Mouse (Mus musculus) CH12.LX (cell line): ENCODE results near the gene Crip1. TPM values are rescaled to one million over a fixed set of nuclear protein-coding genes. Genes with fewer than 3 reads are reported as not detected.

Experiments
- DNase-seq: peaks from one replicate; pipeline ENCODE4 v3.0.0-alpha.2; 2013; ENCODE audit errors: extremely low read depth
- H3K27ac ChIP-seq: 2 replicates; pipeline ENCODE4 v1.5.1; 2012; ENCODE audit warnings: low read depth, mild to moderate bottlenecking, control low read depth, moderate library complexity; ENCODE audit not compliant: insufficient read depth
- H3K27me3 ChIP-seq: replicated peaks from 2 replicates; pipeline ENCODE3; 2012; ENCODE audit warnings: inconsistent platforms
- H3K36me3 ChIP-seq, 2 experiments: replicated peaks in 1 of 2; 2 replicates each; pipeline versions ENCODE3 to v1.6.1; 2012; ENCODE audit warnings: inconsistent platforms in 1 of 2, low read length in 1 of 2, mild to moderate bottlenecking in 1 of 2, mixed read lengths in 1 of 2, moderate library complexity in 1 of 2; ENCODE audit not compliant: control insufficient read depth in 1 of 2, insufficient read depth in 1 of 2
- H3K4me1 ChIP-seq, 2 experiments: 2 replicates each; pipeline ENCODE4 v1.6.1; 2012; ENCODE audit warnings: inconsistent platforms in 1 of 2, moderate library complexity in 1 of 2; ENCODE audit not compliant: insufficient read depth in 2 of 2, control insufficient read depth in 1 of 2
- H3K4me2 ChIP-seq: 2 replicates; pipeline ENCODE4 v1.6.1; 2012; ENCODE audit warnings: low read depth, mild to moderate bottlenecking, control low read depth; ENCODE audit not compliant: poor library complexity, insufficient read depth, severe bottlenecking
- H3K4me3 ChIP-seq, 3 experiments: fragments of 150-350 bp in 1 of 3; sonication (generic) in 1 of 3; replicated peaks in 1 of 3; 2 replicates each; pipeline versions ENCODE3 to v1.5.1; 2011 to 2012; ENCODE audit warnings: low read depth in 2 of 3, low read length in 2 of 3, mild to moderate bottlenecking in 2 of 3, moderate library complexity in 2 of 3, control low read depth in 1 of 3, improper control_type of control experiment in 1 of 3, inconsistent platforms in 1 of 3, mixed read lengths in 1 of 3; ENCODE audit not compliant: poor library complexity in 1 of 3
- H3K79me2 ChIP-seq: replicated peaks from 2 replicates; pipeline ENCODE4 v1.6.1; 2012; ENCODE audit warnings: mild to moderate bottlenecking, moderate library complexity; ENCODE audit not compliant: control insufficient read depth, poor library complexity, insufficient read depth, severe bottlenecking; ENCODE audit errors: extremely low read depth
- H3K9ac ChIP-seq: 2 replicates; pipeline ENCODE4 v1.6.1; 2012; ENCODE audit warnings: low read depth, mild to moderate bottlenecking, control low read depth, moderate library complexity; ENCODE audit not compliant: insufficient read depth
- H3K9me3 ChIP-seq: replicated peaks from 2 replicates; pipeline ENCODE3; 2012; ENCODE audit warnings: low read length, inconsistent platforms, mixed read lengths
- CHD1 ChIP-seq: IDR thresholded peaks from 2 replicates; pipeline ENCODE4 v1.6.1; 2012; ENCODE audit warnings: low read depth, low read length, improper control_type of control experiment, inconsistent platforms
- CHD2 ChIP-seq: IDR thresholded peaks from 2 replicates; pipeline ENCODE4 v1.6.1; 2011; ENCODE audit warnings: low read length, improper control_type of control experiment
- CTCF ChIP-seq, 2 experiments: IDR thresholded peaks in 1 of 2; conservative IDR thresholded peaks in 1 of 2; 2 replicates each; pipeline ENCODE4 v1.5.1; 2011 to 2012; ENCODE audit warnings: low read depth in 2 of 2, low read length in 2 of 2, improper control_type of control experiment in 1 of 2, inconsistent platforms in 1 of 2, mild to moderate bottlenecking in 1 of 2, moderate library complexity in 1 of 2
- ELF1 ChIP-seq: IDR thresholded peaks from 2 replicates; pipeline ENCODE4 v1.6.1; 2014; ENCODE audit warnings: low read depth, mild to moderate bottlenecking, inconsistent platforms, low read length, improper control_type of control experiment
- EP300 ChIP-seq: IDR thresholded peaks from 2 replicates; pipeline ENCODE4 v1.6.1; 2011; ENCODE audit warnings: low read length, improper control_type of control experiment
- GABPA ChIP-seq: IDR thresholded peaks from 2 replicates; pipeline ENCODE4 v1.6.1; 2012; ENCODE audit warnings: low read depth, low read length, improper control_type of control experiment, inconsistent platforms; ENCODE audit not compliant: insufficient replicate concordance
- HCFC1 ChIP-seq: IDR thresholded peaks from 2 replicates; pipeline ENCODE4 v1.6.1; 2012; ENCODE audit warnings: low read depth, mild to moderate bottlenecking, inconsistent platforms, low read length, improper control_type of control experiment
- JUN ChIP-seq: IDR thresholded peaks from 2 replicates; pipeline ENCODE4 v1.6.1; 2011; ENCODE audit warnings: low read depth, mild to moderate bottlenecking, low read length, improper control_type of control experiment, moderate library complexity; ENCODE audit not compliant: insufficient read depth
- MEF2A ChIP-seq: IDR thresholded peaks from 2 replicates; pipeline ENCODE4 v1.6.1; 2014; ENCODE audit warnings: low read depth, mild to moderate bottlenecking, inconsistent platforms, low read length, improper control_type of control experiment, borderline replicate concordance
- MXI1 ChIP-seq: IDR thresholded peaks from 2 replicates; pipeline ENCODE4 v1.6.1; 2011; ENCODE audit warnings: mild to moderate bottlenecking, low read depth, low read length, improper control_type of control experiment
- MYC ChIP-seq: IDR thresholded peaks from 2 replicates; pipeline ENCODE4 v1.6.1; 2011; ENCODE audit warnings: low read depth, mild to moderate bottlenecking, improper control_type of control experiment, low read length
- NRF1 ChIP-seq: IDR thresholded peaks from 2 replicates; pipeline ENCODE4 v1.6.1; 2014; ENCODE audit warnings: low read depth, mild to moderate bottlenecking, inconsistent platforms, low read length, improper control_type of control experiment, moderate library complexity
- POLR2A ChIP-seq: IDR thresholded peaks from 2 replicates; pipeline ENCODE4 v1.6.1; 2011; ENCODE audit warnings: low read depth, mild to moderate bottlenecking, improper control_type of control experiment, low read length
- TBP ChIP-seq: conservative IDR thresholded peaks from 2 replicates; pipeline ENCODE4 v1.6.1; 2011; ENCODE audit warnings: low read depth, low read length, improper control_type of control experiment
- TCF12 ChIP-seq: IDR thresholded peaks from 2 replicates; pipeline ENCODE4 v1.6.1; 2014; ENCODE audit warnings: low read depth, mild to moderate bottlenecking, inconsistent platforms, low read length, improper control_type of control experiment
- UBTF ChIP-seq: IDR thresholded peaks from 2 replicates; pipeline ENCODE4 v1.6.1; 2012; ENCODE audit warnings: low read depth, mild to moderate bottlenecking, inconsistent platforms, low read length, improper control_type of control experiment, moderate library complexity
- USF2 ChIP-seq: conservative IDR thresholded peaks from 2 replicates; pipeline ENCODE4 v1.6.1; 2011; ENCODE audit warnings: low read depth, low read length, improper control_type of control experiment
- ZC3H11A ChIP-seq: IDR thresholded peaks from 2 replicates; pipeline ENCODE4 v1.6.1; 2012; ENCODE audit warnings: low read depth, mild to moderate bottlenecking, inconsistent platforms, low read length, improper control_type of control experiment
- ZKSCAN1 ChIP-seq: IDR thresholded peaks from 2 replicates; pipeline ENCODE4 v1.6.1; 2012; ENCODE audit warnings: low read depth, inconsistent platforms, low read length, improper control_type of control experiment, borderline replicate concordance
- dilution Hi-C: fragments of 300-500 bp; cut with MboI; formaldehyde crosslinking; loops from 2 replicates; pipeline ENCODE4 v1.14.3; 2020; ENCODE audit warnings: low sequenced_read_pairs; ENCODE audit not compliant: extremely low pct_unique_long_range_greater_than_20kb, extremely low pct_ligation_motif_present
- in situ Hi-C: fragments of 300-500 bp; cut with MboI; formaldehyde crosslinking; loops from 3 replicates; pipeline ENCODE4 v1.14.3; 2019; ENCODE audit warnings: low sequenced_read_pairs, low pct_ligation_motif_present, low pct_unique_long_range_greater_than_20kb, mixed read lengths
- polyA plus RNA-seq: library from polyadenylated mRNA; unstranded; fragments of >175 nt; gene quantifications from 2 replicates; pipeline ENCODE4 v1.2.1, GENCODE M21; 2012; ENCODE audit warnings: low read depth; ENCODE audit not compliant: insufficient read length
- total RNA-seq, 2 experiments: library from RNA; depleted of rRNA; stranded (reverse); fragments of 300-350 nt in 1 of 2; fragments of >200 nt in 1 of 2; gene quantifications; 2 replicates each; pipeline ENCODE4 v1.2.3; 2012 to 2014

Crip1 gene
- total and polyA plus RNA-seq, 3 experiments: 2.0 to 77.2 (median 2.8) TPM

DNA sequence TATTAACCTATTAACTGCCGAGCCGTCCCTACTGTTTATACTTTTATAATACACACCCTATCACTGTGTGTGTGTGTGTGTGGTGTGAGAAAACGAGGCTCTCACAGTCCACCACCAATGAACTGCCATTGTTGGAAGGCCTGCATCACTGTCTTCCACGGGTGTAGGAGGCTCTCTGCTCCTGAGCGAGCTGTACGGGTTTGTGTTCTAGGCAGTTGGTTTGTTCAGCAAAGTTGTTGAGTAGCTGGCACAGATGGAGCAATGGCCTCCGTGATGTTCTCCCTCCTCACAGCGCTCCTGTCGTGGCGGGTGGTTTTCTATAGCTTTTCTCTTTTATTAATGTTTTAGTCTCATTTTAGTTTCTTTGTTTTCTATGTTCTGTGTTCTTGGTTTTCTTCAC, 36.3 kb upstream of the Crip1 start:
- H3K9me3 ChIP-seq: no peaks in the 10 kb centered on the region
- dilution Hi-C loops (no loop called here), in situ Hi-C loops (loop anchor here (5.0 kb wide), 1 partner anchor 38 kb away; the partner anchor contains the start of gene Tex22)
- no peak overlapping the region for H3K27ac ChIP-seq
- H3K4me1 ChIP-seq: peaks cover 4 to 18% of the 10 kb centered on the region in 2 experiments; a peak in 1 of 4 replicates
- peaks cover 26 to 85% of the 10 kb centered on the region in 2 experiments for H3K36me3 ChIP-seq
- no peak overlapping the region for H3K9ac ChIP-seq
- no peak overlapping the region for H3K4me2 ChIP-seq
- DNase-seq: no peak
- TF ChIP-seq USF2 (no peak), HCFC1 (no peak), GABPA (no peak), MEF2A (no peak), TCF12 (no peak), POLR2A (no peak), CHD1 (no peak), EP300 (no peak), MYC (no peak), MXI1 (no peak)
- peaks cover 51% of the 10 kb centered on the region for H3K79me2 ChIP-seq
- no peaks in the 10 kb centered on the region for H3K27me3 ChIP-seq
- no peak overlapping the region for H3K4me3 ChIP-seq

DNA sequence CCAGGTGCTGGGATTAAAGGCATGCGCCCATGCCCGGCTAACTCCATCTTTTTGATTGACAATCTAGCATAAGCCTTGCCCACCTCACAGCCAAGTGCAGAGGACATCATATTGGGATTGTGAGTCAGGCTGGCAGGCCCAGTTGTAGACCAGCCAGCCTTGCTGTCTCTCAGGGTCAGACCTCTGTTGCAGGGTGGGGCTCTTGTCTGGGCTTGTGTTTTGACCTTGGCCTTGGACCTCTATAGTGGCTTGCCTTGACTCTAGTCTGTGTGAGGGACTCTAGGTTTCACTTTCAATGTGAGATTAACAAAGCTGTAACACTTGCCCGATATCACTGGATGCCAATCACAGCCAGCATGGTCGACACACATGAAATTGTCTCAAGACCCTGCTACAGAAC, 32.0 kb upstream of the Crip1 start:
- Histone ChIP-seq H3K4me3 (no peak overlapping the region), H3K79me2 (peaks cover 17% of the 10 kb centered on the region), H3K36me3 (peaks cover 54 to 87% of the 10 kb centered on the region in 2 experiments), H3K9ac (no peak overlapping the region), H3K9me3 (no peaks in the 10 kb centered on the region), H3K27me3 (no peaks in the 10 kb centered on the region), H3K4me2 (no peak overlapping the region), H3K4me1 (peaks cover 4 to 31% of the 10 kb centered on the region in 2 experiments; a peak in 2 of 4 replicates), H3K27ac (no peak overlapping the region)
- dilution Hi-C loops: no loop called here
- no peak for DNase-seq
- TF ChIP-seq GABPA (no peak), EP300 (no peak), CTCF (conservative IDR thresholded peaks at IDR 0.05 in 1 of 2, IDR thresholded peaks at IDR 0.05 in 1 of 2; ENCODE audit: low read depth in 2 of 2, low read length in 2 of 2) (no peak), NRF1 (no peak), CHD2 (no peak), JUN (no peak), ZKSCAN1 (no peak), UBTF (no peak), ZC3H11A (no peak), MYC (no peak), TBP (no peak), ELF1 (no peak)
- in situ Hi-C loops: no loop called here
